Mouse (Mus musculus): ENCODE results near the gene Slain1. TPM values are rescaled to one million over a fixed set of nuclear protein-coding genes. Genes with fewer than 3 reads are reported as not detected.

The Slain1 gene
- polyA plus RNA-seq (2012; rRNA removed; ENCODE audit: low replicate concordance): 0.40 and 7.5 TPM in 2 replicates

DNA sequence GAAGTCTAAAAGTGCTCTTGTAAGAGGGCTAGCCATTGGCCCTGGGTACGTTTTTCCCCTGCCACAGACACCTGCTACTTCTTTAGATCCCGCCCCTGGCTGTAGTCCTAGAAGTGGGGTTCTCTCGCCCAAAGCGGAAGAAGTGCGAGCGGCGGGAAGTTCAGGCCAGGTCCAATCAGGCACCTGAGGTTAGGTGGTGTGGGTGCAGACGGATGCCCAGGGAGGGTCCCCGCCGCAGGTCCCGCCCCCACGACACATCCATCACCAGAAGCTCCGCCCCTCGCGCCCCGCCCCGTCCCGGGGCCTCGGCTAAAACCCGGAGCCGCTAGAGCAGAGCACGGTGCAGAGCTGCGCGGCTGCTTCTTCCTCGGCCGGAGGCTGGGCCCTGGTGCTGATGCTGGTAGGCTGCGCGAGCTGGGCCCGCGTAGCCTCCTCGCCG is at the start of gene Slain1:
TSS of gene Slain1 (plus strand) at position 333 of the 439 bp plus-strand sequence.

Other genes starting within 250 kb of the Slain1 start
- gene Scel, start 136.9 kb upstream of the Slain1 start, polyA plus RNA-seq (2012; rRNA removed; ENCODE audit: low replicate concordance): 0.20 and 0.32 TPM in 2 replicates
- 12.7 and 13.7 TPM in 2 replicates for gene Ednrb, start 194.2 kb downstream of the Slain1 start, polyA plus RNA-seq (2012; rRNA removed; ENCODE audit: low replicate concordance)